Mouse (Mus musculus) neural tube, embryonic 15.5 days (tissue): ENCODE data around the gene Mocs1. TPM values are rescaled to one million over a fixed set of nuclear protein-coding genes. Genes with fewer than 3 reads are reported as not detected.
"Not testable (repeated sequence)": the region's sequence is repeated elsewhere in the genome, so short reads cannot be mapped to it uniquely, and the experiment has no call there.

Experiments used
- ATAC-seq: fragments of 200-750 bp; cut with Nextera tagmentation; 2 replicates; pipeline ENCODE4 v1.8.0; 2017; ENCODE audit warnings: mild to moderate bottlenecking, moderate TSS enrichment, moderate library complexity; ENCODE audit not compliant: low FRiP score
- H3K27ac ChIP-seq: fragments of 300-500 bp; sonication (generic); replicated peaks from 2 replicates; pipeline ENCODE4 v1.5.1; 2015; ENCODE audit warnings: mild to moderate bottlenecking, inconsistent platforms
- H3K27me3 ChIP-seq: fragments of 300-500 bp; sonication (generic); replicated peaks from 2 replicates; pipeline ENCODE4 v1.6.1; 2015; ENCODE audit warnings: inconsistent platforms
- H3K36me3 ChIP-seq: fragments of 300-500 bp; sonication (generic); 2 replicates; pipeline ENCODE4 v1.6.1; 2015; ENCODE audit warnings: inconsistent platforms
- H3K4me1 ChIP-seq: fragments of 300-500 bp; sonication (generic); 2 replicates; pipeline ENCODE4 v1.6.1; 2015; ENCODE audit warnings: inconsistent platforms
- H3K4me2 ChIP-seq: fragments of 300-500 bp; sonication (generic); 2 replicates; pipeline ENCODE4 v1.6.1; 2015; ENCODE audit warnings: inconsistent platforms, mild to moderate bottlenecking, moderate library complexity
- H3K4me3 ChIP-seq: fragments of 300-500 bp; sonication (generic); replicated peaks from 2 replicates; pipeline ENCODE4 v1.5.1; 2015; ENCODE audit warnings: mild to moderate bottlenecking, inconsistent platforms
- H3K9ac ChIP-seq: fragments of 300-500 bp; sonication (generic); replicated peaks from 2 replicates; pipeline ENCODE4 v1.6.1; 2015; ENCODE audit warnings: mild to moderate bottlenecking, inconsistent platforms
- H3K9me3 ChIP-seq: fragments of 300-500 bp; sonication (generic); replicated peaks from 2 replicates; pipeline ENCODE4 v1.6.1; 2016; ENCODE audit warnings: inconsistent platforms
- WGBS: fragments of 180-500 bp; shearing (Covaris S2); methylation state at CpG from one replicate; pipeline ENCODE4 v1.1.7; 2015; ENCODE audit warnings: mixed read lengths; 5-methylcytosine and 5-hydroxymethylcytosine counted together
- polyA plus RNA-seq: library from polyadenylated mRNA; unstranded; fragments of >200 nt; fragmentation: Nextera tagmentation; extraction: Ambion mirVana; gene quantifications from 2 replicates; pipeline ENCODE4 v1.2.1, GENCODE M21; 2015

Mocs1 gene
- polyA plus RNA-seq, 1 experiment from 2014 or later, result 4.7 TPM

GRCm38 (mm10) chr17:49433071-49433470 lies 4.9 kb downstream of the Mocs1 start:
- H3K4me1 ChIP-seq, result peaks cover 21% of the 10 kb centered on the region
- ATAC-seq, result no peak
- H3K4me2 ChIP-seq, result no peak overlapping the region
- H3K9me3 ChIP-seq, result no peaks in the 10 kb centered on the region
- H3K9ac ChIP-seq, result no peak overlapping the region
- peaks cover 14% of the 10 kb centered on the region for H3K36me3 ChIP-seq
- H3K4me3 ChIP-seq, result no peak overlapping the region
- 94% methylated on average over 6 of the region's 6 CpGs for WGBS
- no peaks in the 10 kb centered on the region for H3K27me3 ChIP-seq
- no peak overlapping the region for H3K27ac ChIP-seq

GRCm38 (mm10) chr17:49434236-49434635 lies 6.1 kb downstream of the Mocs1 start:
- no peak for ATAC-seq
- no peak overlapping the region for H3K9ac ChIP-seq
- 86% methylated on average over 6 of the region's 6 CpGs for WGBS

GRCm38 (mm10) chr17:49435081-49435480 lies 6.9 kb downstream of the Mocs1 start:
- Histone ChIP-seq H3K4me1 (peaks cover 6% of the 10 kb centered on the region), H3K9ac (no peak overlapping the region), H3K4me3 (no peak overlapping the region), H3K4me2 (no peak overlapping the region), H3K27me3 (no peaks in the 10 kb centered on the region), H3K36me3 (peaks cover 17% of the 10 kb centered on the region), H3K27ac (no peak overlapping the region), H3K9me3 (no peaks in the 10 kb centered on the region)
- no peak for ATAC-seq
- WGBS, result 96% methylated on average over 10 of the region's 10 CpGs

More at GRCm38 (mm10) chr17:49434236-49434635, 6.1 kb downstream of the Mocs1 start:
- Histone ChIP-seq H3K4me3 (no peak overlapping the region), H3K4me1 (peaks cover 13% of the 10 kb centered on the region), H3K4me2 (no peak overlapping the region), H3K36me3 (peaks cover 17% of the 10 kb centered on the region), H3K9me3 (no peaks in the 10 kb centered on the region), H3K27ac (no peak overlapping the region), H3K27me3 (no peaks in the 10 kb centered on the region)

GRCm38 (mm10) chr17:49436631-49437030 lies 8.5 kb downstream of the Mocs1 start:
- Histone ChIP-seq H3K27ac (no peak overlapping the region), H3K9ac (no peak overlapping the region), H3K9me3 (no peaks in the 10 kb centered on the region), H3K4me1 (no peaks in the 10 kb centered on the region), H3K36me3 (peaks cover 17% of the 10 kb centered on the region), H3K27me3 (no peaks in the 10 kb centered on the region), H3K4me2 (no peak overlapping the region), H3K4me3 (no peak overlapping the region)
- ATAC-seq, result no peak
- 80% methylated on average over 6 of the region's 6 CpGs for WGBS

- H3K27ac ChIP-seq, ATAC-seq, H3K4me3 ChIP-seq, H3K9ac ChIP-seq, H3K27me3 ChIP-seq, H3K4me1 ChIP-seq, H3K9me3 ChIP-seq, H3K4me2 ChIP-seq: not testable (repeated sequence)
- peaks cover 17% of the 10 kb centered on the region for H3K36me3 ChIP-seq
Measured at GRCm38 (mm10) chr17:49437306-49437705, 9.1 kb downstream of the Mocs1 start.

GRCm38 (mm10) chr17:49438822-49439574 lies 10.8 kb downstream of the Mocs1 start:
- no peak for ATAC-seq
- Histone ChIP-seq H3K9ac (no peak overlapping the region), H3K27me3 (no peaks in the 10 kb centered on the region), H3K4me3 (no peak overlapping the region), H3K4me1 (no peaks in the 10 kb centered on the region), H3K9me3 (no peaks in the 10 kb centered on the region), H3K36me3 (peaks cover 17% of the 10 kb centered on the region), H3K4me2 (no peak overlapping the region), H3K27ac (no peak overlapping the region)
- WGBS, result 92% methylated on average over 12 of the region's 12 CpGs

- Histone ChIP-seq H3K9ac (no peak overlapping the region), H3K4me3 (no peak overlapping the region), H3K4me1 (no peaks in the 10 kb centered on the region), H3K27ac (no peak overlapping the region), H3K4me2 (no peak overlapping the region), H3K27me3 (no peaks in the 10 kb centered on the region), H3K36me3 (peaks cover 17% of the 10 kb centered on the region), H3K9me3 (no peaks in the 10 kb centered on the region)
- ATAC-seq, result no peak
- 90% methylated on average over 4 of the region's 4 CpGs for WGBS
Measured at GRCm38 (mm10) chr17:49439706-49440105, 11.5 kb downstream of the Mocs1 start.

GRCm38 (mm10) chr17:49440331-49441130 lies 12.4 kb downstream of the Mocs1 start:
- Histone ChIP-seq H3K27ac (no peak overlapping the region), H3K9ac (no peak overlapping the region), H3K27me3 (no peaks in the 10 kb centered on the region), H3K4me2 (no peak overlapping the region), H3K4me1 (no peaks in the 10 kb centered on the region), H3K36me3 (peaks cover 11% of the 10 kb centered on the region), H3K9me3 (no peaks in the 10 kb centered on the region), H3K4me3 (no peak overlapping the region)
- ATAC-seq, result no peak
- 74% methylated on average over 14 of the region's 14 CpGs for WGBS

GRCm38 (mm10) chr17:49442841-49443240 lies 14.7 kb downstream of the Mocs1 start:
- H3K27me3 ChIP-seq, ATAC-seq, H3K9ac ChIP-seq, H3K4me2 ChIP-seq, H3K4me1 ChIP-seq, H3K9me3 ChIP-seq, H3K4me3 ChIP-seq, H3K27ac ChIP-seq, H3K36me3 ChIP-seq: not testable (repeated sequence)
- WGBS, result 54% methylated on average over 3 of the region's 3 CpGs

GRCm38 (mm10) chr17:49448570-49449229 lies 20.5 kb downstream of the Mocs1 start:
- no peak overlapping the region for H3K27ac ChIP-seq
- 0 out of 2 replicates have a peak, but pooled peaks cover 3% of the 10 kb centered on the region for H3K36me3 ChIP-seq
- H3K4me3 ChIP-seq, result no peak overlapping the region
- ATAC-seq, result no peak
- no peak overlapping the region for H3K9ac ChIP-seq
- H3K9me3 ChIP-seq, result no peaks in the 10 kb centered on the region
- no peaks in the 10 kb centered on the region for H3K27me3 ChIP-seq
- no peak overlapping the region for H3K4me2 ChIP-seq
- WGBS, result 57% methylated on average over 9 of the region's 9 CpGs
- H3K4me1 ChIP-seq, result no peaks in the 10 kb centered on the region

GRCm38 (mm10) chr17:49449230-49449608 lies 21.1 kb downstream of the Mocs1 start:
- no peaks in the 10 kb centered on the region for H3K4me1 ChIP-seq
- H3K4me3 ChIP-seq, result no peak overlapping the region
- no peaks in the 10 kb centered on the region for H3K27me3 ChIP-seq
- no peak overlapping the region for H3K27ac ChIP-seq
- ATAC-seq, result no peak
- WGBS, result 78% methylated on average over 8 of the region's 8 CpGs
- no peak overlapping the region for H3K9ac ChIP-seq
- H3K36me3 ChIP-seq, result 0 out of 2 replicates have a peak, but pooled peaks cover 3% of the 10 kb centered on the region
- no peak overlapping the region for H3K4me2 ChIP-seq
- no peaks in the 10 kb centered on the region for H3K9me3 ChIP-seq
